Mouse (Mus musculus): ENCODE data around the gene AL607142.1.

AL607142.1 gene

DNA sequence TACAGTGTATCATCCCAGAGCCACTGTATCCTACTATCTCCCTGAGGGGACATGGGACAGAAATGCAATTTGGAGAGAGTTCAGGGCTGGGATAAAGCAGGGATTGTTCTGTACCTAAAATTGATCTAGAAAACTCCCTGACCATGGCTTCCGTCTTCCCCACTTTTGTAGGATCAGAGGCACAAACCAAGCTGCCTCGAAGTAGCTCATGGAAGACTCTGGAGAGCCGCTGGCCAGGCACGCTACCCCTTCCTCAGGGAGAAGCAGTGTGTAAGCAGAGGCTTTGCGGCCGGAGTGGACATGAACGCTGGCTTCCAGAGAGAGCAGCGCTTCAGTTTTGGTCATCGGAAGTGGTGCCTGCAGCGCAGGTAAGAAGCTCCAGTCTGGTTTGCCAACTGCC is at the start of gene AL607142.1:
Gene AL607142.1, plus strand, starts transcription at position 301 of the 400 bp plus-strand sequence.
- no peak for DNase-seq (ENCODE audit: low read depth)

GRCm38 (mm10) chr4:120018426-120018825 is 46.4 kb upstream of the AL607142.1 start:
- no peak for DNase-seq (ENCODE audit: low read depth)

DNA sequence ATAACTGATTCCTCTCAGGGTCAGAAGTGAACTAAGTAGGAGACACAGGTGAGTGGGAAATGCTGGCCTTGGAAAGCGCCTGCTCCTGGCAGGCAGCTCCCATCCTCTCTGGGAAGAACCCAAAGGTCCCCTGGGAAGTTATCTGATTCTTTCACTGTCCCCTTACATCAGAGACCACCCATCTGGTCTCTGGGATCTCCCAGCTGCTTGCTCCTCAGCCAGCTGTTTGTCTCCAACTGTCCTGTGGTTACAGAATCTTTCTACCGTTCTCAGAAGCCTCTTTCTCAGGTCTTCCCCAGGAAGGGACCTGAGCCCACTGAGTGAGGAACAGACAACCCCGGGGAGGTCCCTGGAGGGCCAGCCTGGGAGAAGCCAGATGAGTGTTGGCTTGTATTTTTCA is 42.4 kb upstream of the AL607142.1 start:
- no peak for DNase-seq (ENCODE audit: low read depth)

DNA sequence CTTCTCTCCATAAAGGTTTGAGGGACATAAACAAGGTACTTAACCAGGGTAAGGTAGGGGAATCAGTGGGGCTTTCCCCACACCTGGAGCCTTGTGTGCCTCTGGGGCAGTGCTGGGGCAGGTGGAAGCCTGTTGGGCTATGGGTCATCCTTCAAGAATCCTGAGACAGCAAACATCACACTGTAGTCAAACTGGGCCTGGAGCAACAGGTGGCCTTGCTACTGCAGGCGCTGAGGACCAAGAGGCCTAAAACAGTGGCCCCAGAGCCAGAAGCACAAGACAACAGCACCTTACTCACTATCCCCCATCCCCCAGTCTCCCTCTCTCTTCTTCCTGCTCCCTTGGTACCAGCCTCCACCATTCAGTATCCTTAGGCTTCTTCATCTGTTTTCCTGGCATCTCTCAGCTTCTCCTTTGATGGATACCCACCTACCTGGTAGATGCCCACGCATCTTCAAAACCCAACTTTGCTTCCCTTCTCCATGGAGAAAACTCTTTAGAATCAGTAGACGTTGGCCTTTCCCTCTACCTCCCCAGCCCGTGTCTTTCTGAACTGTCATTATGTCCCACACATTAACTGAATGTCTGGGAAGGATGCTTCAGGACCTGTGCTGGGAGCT is 41.5 kb upstream of the AL607142.1 start:
- DNase-seq (ENCODE audit: low read depth) = no peak

DNA sequence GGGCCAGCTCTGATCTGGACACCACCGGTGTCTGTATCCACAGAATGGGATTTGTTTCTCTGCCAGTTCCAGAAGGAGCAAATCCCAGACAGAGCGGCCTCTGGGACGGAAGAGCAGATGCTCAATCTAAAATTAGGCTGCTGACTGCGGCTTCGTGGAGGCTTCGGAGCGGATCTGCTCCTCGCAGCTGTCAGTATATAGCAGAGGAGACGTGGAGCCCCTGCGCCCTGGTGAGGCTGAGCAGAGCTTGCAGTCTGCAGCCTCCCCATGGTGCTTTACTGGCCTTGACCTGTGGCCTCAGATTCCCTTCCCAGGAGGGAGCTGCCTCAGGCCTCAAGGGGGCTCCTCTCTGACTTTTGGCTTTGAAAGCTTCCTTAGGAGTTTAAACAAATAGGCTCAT is 40.7 kb upstream of the AL607142.1 start:
- DNase-seq (ENCODE audit: low read depth) = no peak

GRCm38 (mm10) chr4:120027671-120028070 is 37.1 kb upstream of the AL607142.1 start:
- DNase-seq (ENCODE audit: low read depth) = no peak

GRCm38 (mm10) chr4:120029937-120030336 is 34.9 kb upstream of the AL607142.1 start:
- no peak for DNase-seq (ENCODE audit: low read depth)

DNA sequence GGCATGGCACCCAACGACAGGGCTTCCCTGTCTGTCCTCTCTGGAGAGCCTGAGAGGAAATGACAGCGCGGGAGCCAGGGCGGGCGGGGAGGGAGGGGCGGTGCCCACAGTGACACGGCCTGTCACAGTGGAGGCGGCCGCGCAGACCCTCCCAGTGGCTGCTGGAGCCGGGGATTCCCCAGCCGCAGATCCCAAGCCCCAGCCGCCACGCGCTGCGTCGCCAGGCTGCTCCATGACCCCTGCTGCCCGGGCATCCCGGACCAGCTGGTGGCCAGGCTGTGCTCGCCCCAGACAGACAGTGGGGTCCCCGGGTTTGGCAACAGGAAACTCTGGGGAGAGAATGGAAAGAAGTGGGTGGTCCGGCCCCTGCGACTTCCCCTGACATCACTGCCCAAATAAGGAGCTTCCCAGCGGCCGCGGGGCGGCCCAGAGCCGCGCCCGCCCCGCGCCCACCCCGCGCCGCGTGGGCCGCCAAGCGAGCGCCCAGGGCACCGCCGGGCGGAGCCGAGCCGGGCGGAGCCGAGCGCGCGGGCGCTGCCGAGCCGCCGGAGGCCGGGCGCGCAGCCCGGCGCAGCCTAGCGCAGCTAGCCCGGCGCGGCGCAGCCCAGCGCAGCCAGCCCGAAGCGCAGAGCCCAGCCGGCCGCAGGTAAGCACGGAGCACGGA is 32.3 kb upstream of the AL607142.1 start:
- no peak for DNase-seq (ENCODE audit: low read depth)

GRCm38 (mm10) chr4:120032984-120033355 is 31.8 kb upstream of the AL607142.1 start:
- DNase-seq (ENCODE audit: low read depth) = no peak

- no peak for DNase-seq (ENCODE audit: low read depth)
These were observed 28.5 kb upstream of the AL607142.1 start for GRCm38 (mm10) chr4:120036294-120036693.

GRCm38 (mm10) chr4:120037007-120037406 is 27.8 kb upstream of the AL607142.1 start:
- no peak for DNase-seq (ENCODE audit: low read depth)

DNA sequence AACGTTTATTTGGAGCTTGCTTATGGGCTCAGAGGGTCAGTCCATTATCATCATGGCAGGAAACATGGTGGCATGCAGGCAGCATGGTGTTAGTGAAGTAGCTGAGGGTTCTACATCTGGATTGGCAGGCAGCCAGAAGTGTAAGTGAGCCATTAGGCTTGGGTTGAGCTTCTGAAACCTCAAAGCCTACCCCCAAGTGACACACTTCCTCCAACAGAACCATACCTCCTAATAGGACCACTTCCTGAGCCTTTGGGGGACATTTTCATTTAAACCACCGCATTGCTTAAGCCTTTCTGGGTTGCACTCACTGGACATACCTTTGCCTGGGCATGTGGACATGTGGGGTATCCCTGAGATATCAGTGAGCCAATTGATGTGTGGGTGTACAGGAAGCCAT is 23.3 kb upstream of the AL607142.1 start:
- no peak for DNase-seq (ENCODE audit: low read depth)

DNA sequence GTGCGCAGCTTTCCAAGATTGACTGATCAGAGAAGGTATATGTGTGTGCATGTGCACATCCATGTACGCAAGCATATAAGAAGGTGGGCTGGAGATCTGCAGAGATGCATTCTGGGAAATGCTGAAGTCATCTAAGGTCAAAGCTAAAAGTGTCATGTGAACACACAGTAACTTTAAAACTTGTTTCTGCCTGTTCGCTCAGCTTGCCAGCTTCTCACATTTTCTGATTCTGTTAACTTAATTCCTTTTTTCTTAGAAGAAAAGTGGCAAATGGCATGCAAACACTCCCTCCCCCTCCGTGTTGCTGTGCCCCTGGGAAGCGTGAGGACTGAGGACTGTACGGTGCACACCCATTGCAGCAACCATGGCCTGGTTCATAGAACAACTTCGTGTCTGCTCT is 22.3 kb upstream of the AL607142.1 start:
- no peak for DNase-seq (ENCODE audit: low read depth)

GRCm38 (mm10) chr4:120044612-120045011 is 20.2 kb upstream of the AL607142.1 start:
- no peak for DNase-seq (ENCODE audit: low read depth)

GRCm38 (mm10) chr4:120045131-120045537 is 19.7 kb upstream of the AL607142.1 start:
- no peak for DNase-seq (ENCODE audit: low read depth)

- no peak for DNase-seq (ENCODE audit: low read depth)
These were observed 18.9 kb upstream of the AL607142.1 start for GRCm38 (mm10) chr4:120045871-120046270.

DNA sequence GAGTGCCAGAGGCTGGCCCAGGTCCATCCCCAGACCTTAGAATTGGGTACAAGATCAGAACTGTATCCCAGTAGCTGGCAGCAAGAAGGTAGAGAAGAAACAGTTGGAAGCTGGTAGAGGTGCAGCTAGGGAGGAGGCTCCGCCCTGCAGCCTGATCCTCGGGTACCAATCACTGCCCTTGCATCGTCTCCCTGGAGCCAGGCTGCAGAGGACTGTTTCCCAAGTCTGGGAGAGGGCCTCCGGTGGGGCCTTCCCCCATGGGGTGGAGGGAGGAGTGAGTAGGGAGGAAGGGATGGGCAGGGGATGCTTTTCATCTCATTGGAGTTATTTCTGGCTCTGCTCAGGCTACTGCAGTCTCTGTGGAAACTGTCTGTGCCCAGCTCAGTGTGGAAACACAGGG is 17.7 kb upstream of the AL607142.1 start:
- DNase-seq (ENCODE audit: low read depth) = no peak

DNA sequence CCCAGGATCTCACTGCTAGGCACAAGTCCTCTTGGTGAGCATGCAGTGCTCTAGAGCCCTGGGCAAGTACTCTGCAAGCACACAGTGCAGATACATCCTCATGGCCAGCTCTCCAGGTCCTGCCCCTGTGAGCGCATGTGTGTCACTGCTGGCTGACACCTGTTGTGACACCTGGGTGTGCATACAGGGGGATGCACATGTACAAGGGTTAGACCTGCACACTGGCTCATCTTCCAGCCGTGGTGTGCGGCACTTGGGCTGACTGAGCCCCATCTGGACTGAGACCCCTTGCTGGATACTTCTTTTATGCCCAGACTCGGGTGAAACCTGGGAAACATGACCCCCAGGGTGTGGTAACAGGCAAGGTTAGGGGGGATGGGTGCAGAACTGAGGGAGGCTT is 16.5 kb upstream of the AL607142.1 start:
- no peak for DNase-seq (ENCODE audit: low read depth)

- no peak for DNase-seq (ENCODE audit: low read depth)
These were observed 14.9 kb upstream of the AL607142.1 start for GRCm38 (mm10) chr4:120049857-120050256.

DNA sequence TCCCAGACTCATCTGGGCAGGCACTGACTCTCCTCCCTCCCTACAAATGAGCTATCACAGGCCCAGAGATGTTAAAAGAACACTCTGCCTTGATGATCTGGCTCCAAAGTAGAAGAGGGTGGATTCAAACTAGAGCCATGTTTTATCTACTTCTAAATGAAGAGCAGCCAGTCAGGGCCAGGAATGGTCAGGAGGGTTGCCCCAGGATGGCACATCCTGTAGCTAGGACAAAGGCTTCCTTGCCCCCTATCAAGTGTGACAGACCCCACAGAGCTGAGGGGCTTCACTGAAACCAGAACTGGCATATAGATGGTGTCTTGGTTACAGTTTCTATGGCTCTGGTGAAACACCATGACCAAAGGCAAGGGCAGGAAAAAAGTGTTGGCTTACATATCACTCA is 12.3 kb upstream of the AL607142.1 start:
- DNase-seq (ENCODE audit: low read depth) = no peak

DNA sequence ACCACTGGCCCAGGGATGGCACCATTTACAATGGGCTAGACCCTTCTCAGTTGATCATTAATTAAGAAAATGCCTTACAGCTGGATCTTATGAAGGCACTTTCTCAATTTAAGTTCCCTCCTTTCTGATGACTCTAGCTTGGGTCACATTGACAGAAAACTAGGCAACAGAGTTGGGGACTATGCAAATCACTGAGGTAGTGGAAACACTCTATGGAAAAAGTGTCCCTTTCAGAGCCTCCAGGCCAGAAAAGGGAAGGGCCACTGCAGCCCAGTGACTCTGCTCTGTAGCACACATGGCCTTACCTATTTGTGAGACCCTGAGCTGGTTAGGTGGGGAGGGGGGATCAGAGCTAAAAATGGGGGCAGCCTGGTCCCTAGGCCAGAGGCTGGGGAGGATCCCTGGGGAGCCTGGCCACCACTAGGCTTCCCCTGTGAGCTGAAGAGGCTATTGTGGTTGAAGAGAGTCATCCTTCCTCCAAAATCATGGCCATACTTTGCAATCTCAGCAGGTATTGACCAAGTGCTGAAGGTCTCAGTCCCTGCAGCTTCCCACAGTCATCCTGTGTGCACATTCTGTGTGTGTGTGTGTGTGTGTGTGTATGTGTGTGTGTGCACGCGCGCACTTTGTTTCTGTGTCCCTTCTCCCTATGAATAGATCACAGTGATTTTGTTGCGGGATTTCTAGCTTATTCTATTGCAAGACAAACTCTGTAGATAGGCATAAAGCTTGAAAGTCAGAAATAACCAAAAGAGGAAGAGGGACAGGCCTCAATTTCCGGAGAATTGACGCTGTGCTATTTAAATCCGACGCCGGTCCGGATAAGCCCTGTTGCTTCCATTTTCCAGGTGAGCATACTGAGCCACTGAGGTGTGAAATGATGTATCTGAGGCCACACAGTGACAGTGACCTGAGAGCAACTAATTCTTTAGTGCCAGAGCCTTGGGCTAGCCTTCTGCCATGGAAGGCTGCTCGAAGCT is 11.5 kb upstream of the AL607142.1 start:
- DNase-seq (ENCODE audit: low read depth) = no peak

- no peak for DNase-seq (ENCODE audit: low read depth)
These were observed 10.7 kb upstream of the AL607142.1 start for GRCm38 (mm10) chr4:120054145-120054544.

DNA sequence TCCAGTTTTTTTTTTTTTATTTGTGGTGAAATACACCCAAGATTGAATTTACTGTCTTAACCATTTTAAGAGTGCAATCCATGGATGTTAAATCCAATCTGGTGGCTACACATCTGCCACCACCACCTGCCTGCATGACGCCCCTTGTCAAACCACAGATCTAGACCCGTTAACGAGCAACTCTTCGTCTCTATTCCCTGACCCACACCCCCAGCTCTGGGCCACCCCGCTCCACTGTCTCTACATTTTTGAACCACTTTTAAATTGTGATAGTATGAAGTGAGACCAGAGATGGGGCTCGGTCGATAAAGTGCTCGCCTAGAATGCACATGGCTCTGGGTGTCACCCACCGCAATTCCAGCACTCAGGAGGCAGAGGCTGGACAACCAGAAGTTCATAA is 8.3 kb upstream of the AL607142.1 start:
- DNase-seq (ENCODE audit: low read depth) = no peak

Measured in c-Kit-positive CD71-negative TER-119-negative erythroid progenitor cells, embryonic 14.5 days (primary cell).